Mouse (Mus musculus): ENCODE data around the gene Morn1.

DNA sequence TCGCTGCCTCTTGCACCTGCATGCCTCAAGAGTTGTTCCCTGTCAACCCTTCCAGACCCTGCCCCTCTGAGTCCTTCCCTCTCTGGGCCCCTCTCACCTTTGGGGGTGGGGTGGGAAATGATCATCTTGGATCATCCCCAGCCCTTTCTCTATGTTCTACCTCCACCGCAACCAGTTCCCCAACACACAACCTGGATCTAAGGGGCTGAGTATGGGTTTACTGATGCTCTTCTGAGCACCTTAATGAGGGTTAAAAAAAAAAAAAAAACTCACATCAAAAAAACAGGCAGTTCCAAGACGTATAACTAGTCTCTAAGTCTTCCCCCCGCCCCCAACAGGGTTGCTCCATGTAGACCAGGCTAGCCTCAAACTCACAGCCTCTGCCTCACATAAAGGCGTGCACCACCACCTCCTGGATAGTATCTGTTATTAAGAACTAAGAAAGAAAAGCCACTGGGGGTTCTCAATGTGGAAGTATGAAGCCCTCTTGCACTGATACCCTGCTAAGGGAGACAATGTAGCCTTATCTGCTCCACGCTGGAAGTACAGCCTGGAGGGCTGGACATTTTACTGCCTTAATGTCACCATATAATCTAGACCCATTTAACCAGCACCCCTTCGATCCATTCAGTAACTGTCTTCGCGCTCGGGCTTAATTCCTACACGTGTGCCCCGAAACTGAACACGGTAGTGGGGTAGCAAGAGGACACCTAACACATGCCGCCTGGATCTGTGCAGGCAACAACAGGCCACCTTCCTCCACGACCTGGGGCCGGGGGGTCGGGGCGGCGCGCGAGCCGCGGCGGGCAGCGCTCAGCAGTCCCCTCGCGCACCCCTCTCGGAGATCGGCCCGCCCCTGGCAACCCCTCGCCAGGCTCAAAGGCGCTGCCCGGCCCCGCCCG lies 920 bp upstream of the Morn1 start:
- TF ChIP-seq CTCF (IDR thresholded peaks at IDR 0.05; ENCODE audit: borderline replicate concordance, extremely low read depth, insufficient read depth, insufficient read length): no peak
- no peak for TF ChIP-seq POLR2A (IDR thresholded peaks at IDR 0.05; ENCODE audit: borderline replicate concordance, extremely low read depth, insufficient read depth, insufficient read length, poor library complexity, severe bottlenecking)

Data from brain, embryonic 14.5 days (tissue).